Mouse (Mus musculus) midbrain, embryonic 11.5 days (tissue): ENCODE results near the gene Rad9a. TPM values are rescaled to one million over a fixed set of nuclear protein-coding genes. Genes with fewer than 3 reads are reported as not detected.
A peak's percentile ranks its signal among the peaks of the same experiment; 100 is the strongest.

Experiments
- ATAC-seq: fragments of 200-750 bp; cut with Nextera tagmentation; 2 replicates; pipeline ENCODE4 v1.8.0; 2017; ENCODE audit warnings: moderate TSS enrichment, moderate library complexity; ENCODE audit not compliant: low FRiP score
- DNase-seq: peaks from one replicate; pipeline ENCODE4 v3.0.0; 2015; ENCODE audit warnings: low spot score; ENCODE audit errors: missing footprints
- H3K27ac ChIP-seq: fragments of 300-500 bp; sonication (generic); 2 replicates; pipeline ENCODE4 v1.5.1; 2014; ENCODE audit warnings: low read depth, low read length
- H3K27me3 ChIP-seq: fragments of 300-500 bp; sonication (generic); 2 replicates; pipeline ENCODE4 v1.6.1; 2014; ENCODE audit warnings: mild to moderate bottlenecking, low read length, moderate library complexity, mixed read lengths; ENCODE audit not compliant: control insufficient read depth, insufficient read depth
- H3K36me3 ChIP-seq: fragments of 300-500 bp; sonication (generic); 2 replicates; pipeline ENCODE4 v1.6.1; 2014; ENCODE audit warnings: mild to moderate bottlenecking, low read length, moderate library complexity, mixed read lengths; ENCODE audit not compliant: control insufficient read depth, insufficient read depth
- H3K4me1 ChIP-seq: fragments of 300-500 bp; sonication (generic); 2 replicates; pipeline ENCODE4 v1.6.1; 2014; ENCODE audit warnings: low read length; ENCODE audit not compliant: control insufficient read depth, insufficient read depth
- H3K4me2 ChIP-seq: fragments of 300-500 bp; sonication (generic); 2 replicates; pipeline ENCODE4 v1.6.1; 2014; ENCODE audit warnings: mild to moderate bottlenecking, moderate library complexity
- H3K4me3 ChIP-seq: fragments of 300-500 bp; sonication (generic); 2 replicates; pipeline ENCODE4 v1.5.1; 2014; ENCODE audit warnings: low read depth, low read length
- H3K9ac ChIP-seq: fragments of 300-500 bp; sonication (generic); 2 replicates; pipeline ENCODE4 v1.6.1; 2014; ENCODE audit warnings: low read length
- H3K9me3 ChIP-seq: fragments of 300-500 bp; sonication (generic); 2 replicates; pipeline ENCODE4 v1.6.1; 2016; ENCODE audit warnings: low read length; ENCODE audit not compliant: control insufficient read depth
- WGBS: fragments of 180-500 bp; shearing (Covaris S2); extraction: QIAGEN DNeasy Blood & Tissue Kit; methylation state at CpG from one replicate; pipeline ENCODE4 v1.1.7; 2014; 5-methylcytosine and 5-hydroxymethylcytosine counted together
- polyA plus RNA-seq: library from polyadenylated mRNA; unstranded; fragments of >200 nt; fragmentation: Nextera tagmentation; extraction: Ambion mirVana; gene quantifications from 2 replicates; pipeline ENCODE4 v1.2.1, GENCODE M21; 2014

Gene Rad9a
- polyA plus RNA-seq, 1 experiment from 2014 or later, result 42.4 TPM

DNA sequence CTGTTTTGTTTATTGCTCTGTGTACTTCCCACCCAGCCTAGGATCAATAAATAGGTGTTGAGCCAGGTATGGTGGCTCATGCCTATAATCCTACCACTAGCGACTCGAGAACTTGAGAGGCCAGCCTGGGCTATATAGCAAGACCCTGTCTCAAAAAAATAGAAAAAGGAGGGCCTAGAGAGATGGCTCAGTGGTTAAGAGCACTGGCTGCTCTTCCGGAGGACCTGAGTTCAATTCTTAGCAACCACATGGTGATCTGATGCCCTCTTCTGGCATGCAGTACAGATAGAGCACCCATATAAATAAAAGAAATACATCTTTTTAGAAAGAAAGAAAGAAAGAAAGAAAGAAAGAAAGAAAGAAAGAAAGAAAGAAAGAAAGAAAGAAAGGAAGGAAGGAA is 1.7 kb upstream of the Rad9a start:
- Histone ChIP-seq H3K4me2 (no peak overlapping the region), H3K27ac (no peak overlapping the region), H3K9ac (no peak overlapping the region), H3K9me3 (no peaks in the 10 kb centered on the region), H3K27me3 (peaks cover 2% of the 10 kb centered on the region; the same call in 1 of the 2 replicates), H3K36me3 (peaks cover 3% of the 10 kb centered on the region; the same call in 1 of the 2 replicates), H3K4me1 (peaks cover 18% of the 10 kb centered on the region), H3K4me3 (no peak overlapping the region)
- ATAC-seq (no peak), DNase-seq (no peak)
- WGBS, result 69% methylated on average over 3 of the region's 3 CpGs

DNA sequence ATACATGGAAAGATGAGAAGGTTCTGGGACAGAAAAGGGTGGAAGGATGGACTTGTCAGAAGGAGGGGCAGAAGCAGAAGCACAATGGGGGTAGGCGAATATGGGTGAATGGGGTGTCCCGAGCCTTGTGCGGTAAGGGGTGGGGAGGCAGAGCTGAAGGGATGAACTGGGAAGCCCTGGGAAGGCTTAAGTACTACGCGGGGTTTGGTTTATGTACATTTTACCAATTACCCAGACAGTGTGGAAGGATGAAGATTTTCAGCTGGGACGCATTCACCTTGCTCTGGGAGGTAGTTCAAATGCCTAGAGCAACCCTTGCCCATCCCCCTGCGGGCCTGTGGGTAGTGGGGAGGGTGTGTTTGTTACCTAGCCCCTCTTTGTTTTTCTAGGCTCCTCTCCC is 687 bp upstream of the Rad9a start:
- peak overlapping the region; percentile 56 for H3K9ac ChIP-seq
- H3K4me2 ChIP-seq, result peak overlapping the region; percentile 64
- no peaks in the 10 kb centered on the region for H3K9me3 ChIP-seq
- ATAC-seq, result peak; percentile 28; the same call in 1 of the 2 replicates
- H3K4me3 ChIP-seq, result peak overlapping the region; percentile 54
- 30% methylated on average over 7 of the region's 7 CpGs for WGBS
- H3K4me1 ChIP-seq, result peaks cover 18% of the 10 kb centered on the region
- DNase-seq, result no peak
- peaks cover 2% of the 10 kb centered on the region; the same call in 1 of the 2 replicates for H3K27me3 ChIP-seq
- H3K27ac ChIP-seq, result no peak overlapping the region
- peaks cover 6% of the 10 kb centered on the region; the same call in 1 of the 2 replicates for H3K36me3 ChIP-seq

DNA sequence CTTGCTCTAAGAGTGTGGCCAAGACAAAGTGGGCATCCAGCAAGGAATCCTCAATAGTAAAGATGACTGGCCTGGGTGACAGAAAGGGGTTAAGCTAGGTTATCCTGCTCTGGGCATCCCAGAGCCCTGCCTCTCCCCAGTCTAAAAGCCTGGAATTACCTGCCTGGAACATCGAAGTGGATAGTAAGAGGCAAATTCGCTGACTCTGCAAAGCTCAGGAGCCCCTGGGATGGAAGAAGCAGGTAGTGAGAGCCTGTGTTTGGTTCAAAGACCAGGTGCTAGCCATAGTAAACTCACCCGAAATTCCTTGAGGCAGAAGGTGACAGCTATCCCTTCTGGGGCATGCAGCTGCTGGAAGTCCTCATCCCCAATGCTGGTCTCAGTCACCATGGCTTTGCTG is 4.3 kb downstream of the Rad9a start:
- H3K4me1 ChIP-seq, result peaks cover 22% of the 10 kb centered on the region
- no peak overlapping the region for H3K9ac ChIP-seq
- H3K9me3 ChIP-seq, result no peaks in the 10 kb centered on the region
- WGBS, result 80% methylated on average over 3 of the region's 3 CpGs
- no peaks in the 10 kb centered on the region for H3K27me3 ChIP-seq
- H3K27ac ChIP-seq, result no peak overlapping the region
- DNase-seq (no peak), ATAC-seq (no peak)
- H3K4me3 ChIP-seq, result no peak overlapping the region
- peaks cover 25% of the 10 kb centered on the region for H3K36me3 ChIP-seq
- no peak overlapping the region for H3K4me2 ChIP-seq

DNA sequence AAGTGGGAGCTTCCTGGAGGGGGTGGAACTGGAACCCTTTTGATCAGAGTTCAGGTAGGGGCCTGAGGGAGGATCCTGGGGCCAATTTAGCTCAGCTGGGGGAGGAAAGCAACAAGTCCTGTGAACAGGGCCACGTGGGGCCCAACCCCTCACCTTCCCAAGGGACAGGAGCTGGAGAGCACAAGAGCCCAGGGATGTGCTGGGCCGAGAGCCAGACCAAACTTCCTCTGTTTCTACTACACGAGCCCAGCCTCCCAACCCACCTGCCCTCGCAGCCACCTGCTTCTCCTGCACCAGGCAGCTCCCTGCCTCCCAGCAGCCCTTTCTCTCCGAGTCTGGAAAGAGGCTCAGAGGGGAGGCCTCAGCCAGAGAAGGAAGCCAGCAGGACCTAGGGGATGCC is 4.9 kb downstream of the Rad9a start:
- ATAC-seq, result no peak
- Histone ChIP-seq H3K4me2 (no peak overlapping the region), H3K4me3 (no peak overlapping the region), H3K9me3 (no peaks in the 10 kb centered on the region), H3K27me3 (no peaks in the 10 kb centered on the region), H3K9ac (no peak overlapping the region), H3K4me1 (peaks cover 20% of the 10 kb centered on the region), H3K36me3 (peaks cover 25% of the 10 kb centered on the region), H3K27ac (no peak overlapping the region)
- no peak for DNase-seq
- 65% methylated on average over 5 of the region's 5 CpGs for WGBS

DNA sequence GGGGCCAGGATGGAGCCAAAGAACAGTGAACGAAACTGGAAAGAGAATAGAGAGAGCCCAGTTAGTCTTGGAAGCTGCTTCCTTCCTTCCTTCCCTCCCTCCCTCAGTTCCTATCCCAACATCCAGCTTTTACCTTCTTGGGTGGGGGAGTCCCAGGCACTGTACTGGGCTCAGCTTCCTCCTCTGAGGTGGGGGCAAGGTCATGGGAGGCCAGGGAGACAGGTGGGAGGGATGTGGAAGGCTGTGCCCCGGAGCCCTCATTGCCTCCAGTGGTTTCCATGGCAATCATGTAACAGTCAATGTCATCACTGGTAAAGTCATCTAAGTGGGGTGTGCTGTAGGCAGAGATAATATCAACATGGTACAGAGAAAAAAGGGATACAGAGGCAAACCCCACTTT is 5.4 kb downstream of the Rad9a start:
- DNase-seq (no peak), ATAC-seq (no peak)
- no peak overlapping the region for H3K27ac ChIP-seq
- H3K9me3 ChIP-seq, result no peaks in the 10 kb centered on the region
- H3K27me3 ChIP-seq, result no peaks in the 10 kb centered on the region
- 75% methylated on average over 2 of the region's 2 CpGs for WGBS
- H3K4me1 ChIP-seq, result peaks cover 22% of the 10 kb centered on the region
- H3K4me2 ChIP-seq, result no peak overlapping the region
- peaks cover 25% of the 10 kb centered on the region for H3K36me3 ChIP-seq
- H3K4me3 ChIP-seq, result no peak overlapping the region
- no peak overlapping the region for H3K9ac ChIP-seq

DNA sequence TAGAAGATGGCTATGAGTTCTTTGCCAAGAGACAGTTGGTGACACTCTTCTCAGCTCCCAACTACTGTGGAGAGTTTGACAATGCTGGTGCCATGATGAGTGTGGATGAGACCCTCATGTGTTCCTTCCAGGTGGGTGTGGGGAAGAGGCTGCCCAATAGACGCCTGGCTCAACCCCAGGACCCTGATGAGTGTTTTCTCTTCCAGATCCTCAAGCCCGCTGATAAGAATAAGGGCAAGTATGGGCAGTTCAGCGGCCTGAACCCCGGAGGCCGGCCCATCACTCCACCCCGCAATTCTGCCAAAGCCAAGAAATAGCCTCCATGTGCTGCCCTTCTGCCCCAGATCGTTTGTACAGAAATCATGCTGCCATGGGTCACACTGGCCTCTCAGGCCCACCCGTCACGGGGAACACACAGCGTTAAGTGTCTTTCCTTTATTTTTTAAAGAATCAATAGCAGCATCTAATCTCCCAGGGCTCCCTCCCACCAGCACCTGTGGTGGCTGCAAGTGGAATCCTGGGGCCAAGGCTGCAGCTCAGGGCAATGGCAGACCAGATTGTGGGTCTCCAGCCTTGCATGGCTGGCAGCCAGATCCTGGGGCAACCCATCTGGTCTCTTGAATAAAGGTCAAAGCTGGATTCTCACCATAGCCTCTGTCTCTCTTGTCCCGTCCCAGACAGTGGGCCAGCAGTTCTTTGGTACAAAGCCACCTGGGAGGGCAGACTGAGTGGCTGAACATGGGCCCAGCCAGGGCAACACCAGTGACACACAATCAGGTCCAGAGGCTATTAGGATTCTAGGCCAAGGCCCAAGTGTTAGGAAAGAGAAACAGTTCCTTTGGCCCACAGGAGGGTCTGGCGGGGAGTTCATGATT is 6.4 kb downstream of the Rad9a start:
- H3K9me3 ChIP-seq, result no peaks in the 10 kb centered on the region
- H3K36me3 ChIP-seq, result peaks cover 22% of the 10 kb centered on the region
- no peak overlapping the region for H3K4me2 ChIP-seq
- H3K9ac ChIP-seq, result no peak overlapping the region
- no peak for ATAC-seq
- H3K27me3 ChIP-seq, result no peaks in the 10 kb centered on the region
- H3K4me3 ChIP-seq, result no peak overlapping the region
- no peak for DNase-seq
- WGBS, result 87% methylated on average over 12 of the region's 12 CpGs
- peaks cover 12% of the 10 kb centered on the region for H3K4me1 ChIP-seq
- no peak overlapping the region for H3K27ac ChIP-seq

DNA sequence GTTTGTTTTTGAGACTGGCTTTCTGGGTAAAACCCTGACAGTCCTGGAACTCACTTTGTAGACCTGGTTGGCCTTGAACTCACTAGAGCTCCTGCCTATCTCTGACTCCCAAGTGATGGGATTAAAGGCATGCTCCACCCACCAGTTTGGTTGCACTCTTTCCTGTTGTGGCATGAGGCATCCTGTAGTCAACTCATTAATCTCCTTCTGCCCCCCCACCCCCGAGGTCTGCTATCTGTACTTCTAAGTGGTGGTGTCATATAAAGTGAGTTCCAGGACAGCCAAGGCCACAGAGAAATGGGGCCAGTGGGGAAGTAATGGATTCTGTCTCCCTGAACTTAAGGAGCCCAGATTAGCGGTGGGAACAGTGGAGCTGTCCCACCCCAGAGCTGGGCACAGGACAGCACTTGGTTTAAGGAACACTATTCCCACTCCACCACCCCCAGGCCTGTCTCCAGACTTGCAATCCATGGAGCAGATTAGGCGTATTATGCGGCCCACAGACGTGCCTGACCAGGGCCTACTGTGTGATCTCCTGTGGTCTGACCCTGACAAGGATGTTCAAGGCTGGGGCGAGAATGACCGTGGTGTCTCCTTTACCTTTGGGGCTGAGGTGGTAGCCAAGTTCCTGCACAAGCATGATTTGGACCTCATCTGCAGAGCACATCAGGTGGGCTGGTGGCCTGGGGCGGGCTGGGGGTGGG is 7.3 kb downstream of the Rad9a start:
- Histone ChIP-seq H3K4me3 (no peak overlapping the region), H3K4me2 (no peak overlapping the region)

DNA sequence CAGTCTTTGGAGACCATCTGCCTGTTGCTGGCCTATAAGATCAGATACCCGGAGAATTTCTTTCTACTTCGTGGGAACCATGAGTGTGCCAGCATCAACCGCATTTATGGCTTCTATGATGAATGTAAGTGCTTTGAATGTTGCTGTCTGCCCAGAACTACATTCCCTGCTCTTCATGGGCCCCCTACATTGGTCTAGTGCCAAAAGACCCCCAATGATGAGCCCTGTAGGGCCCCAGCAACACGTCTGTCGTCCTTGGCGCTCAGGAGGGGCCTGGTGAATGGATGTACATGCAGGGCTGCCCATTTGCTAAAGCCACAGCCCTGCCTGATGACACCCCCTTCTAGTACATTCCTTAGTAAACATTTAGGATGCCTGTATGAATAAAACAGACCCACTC is 8.3 kb downstream of the Rad9a start:
- H3K4me2 ChIP-seq, result peak overlapping the region; percentile 91
- H3K27me3 ChIP-seq, result no peaks in the 10 kb centered on the region
- peak overlapping the region; percentile 97 for H3K4me3 ChIP-seq
- H3K27ac ChIP-seq, result no peak overlapping the region
- peaks cover 21% of the 10 kb centered on the region for H3K36me3 ChIP-seq
- peak overlapping the region; percentile 98 for H3K9ac ChIP-seq
- DNase-seq, result no peak
- H3K4me1 ChIP-seq, result peaks cover 12% of the 10 kb centered on the region
- no peak for ATAC-seq
- 71% methylated on average over 6 of the region's 6 CpGs for WGBS
- no peaks in the 10 kb centered on the region for H3K9me3 ChIP-seq

More for the DNA sequence above, 7.3 kb downstream of the Rad9a start:
- no peak for DNase-seq
- Histone ChIP-seq H3K27me3 (no peaks in the 10 kb centered on the region), H3K27ac (no peak overlapping the region), H3K9ac (no peak overlapping the region), H3K9me3 (no peaks in the 10 kb centered on the region), H3K4me1 (peaks cover 12% of the 10 kb centered on the region), H3K36me3 (peaks cover 21% of the 10 kb centered on the region)
- 91% methylated on average over 8 of the region's 8 CpGs for WGBS
- ATAC-seq, result no peak
